Mouse (Mus musculus) intestine, embryonic 14.5 days (tissue): ENCODE results near the gene Fgfr2. TPM values are rescaled to one million over a fixed set of nuclear protein-coding genes. Genes with fewer than 3 reads are reported as not detected.
A peak's percentile ranks its signal among the peaks of the same experiment; 100 is the strongest.
"Not testable (repeated sequence)": the region's sequence is repeated elsewhere in the genome, so short reads cannot be mapped to it uniquely, and the experiment has no call there.

ENCODE experiments used
- ATAC-seq: fragments of 200-750 bp; cut with Nextera tagmentation; replicated peaks from 2 replicates; pipeline ENCODE4 v1.8.0; 2017; ENCODE audit warnings: low read depth, moderate number of reproducible peaks, moderate TSS enrichment, moderate library complexity; ENCODE audit not compliant: low FRiP score, low TSS enrichment
- DNase-seq: peaks from one replicate; pipeline ENCODE4 v3.0.0-alpha.2; 2018; ENCODE audit warnings: low spot score
- H3K27ac ChIP-seq: fragments of 300-500 bp; sonication (generic); 2 replicates; pipeline ENCODE4 v1.5.1; 2014; ENCODE audit warnings: low read depth, mild to moderate bottlenecking, control low read depth
- H3K27me3 ChIP-seq: fragments of 300-500 bp; sonication (generic); replicated peaks from 2 replicates; pipeline ENCODE4 v1.6.1; 2014; ENCODE audit warnings: low read length, control low read depth; ENCODE audit not compliant: control insufficient read depth, insufficient read depth
- H3K36me3 ChIP-seq: fragments of 300-500 bp; sonication (generic); 2 replicates; pipeline ENCODE4 v1.6.1; 2014; ENCODE audit warnings: low read length, control low read depth; ENCODE audit not compliant: control insufficient read depth, insufficient read depth
- H3K4me1 ChIP-seq: fragments of 300-500 bp; sonication (generic); replicated peaks from 2 replicates; pipeline ENCODE4 v1.6.1; 2014; ENCODE audit warnings: low read length, control low read depth, mixed read lengths; ENCODE audit not compliant: control insufficient read depth, insufficient read depth
- H3K4me2 ChIP-seq: fragments of 300-500 bp; sonication (generic); 2 replicates; pipeline ENCODE4 v1.6.1; 2014; ENCODE audit warnings: low read length
- H3K4me3 ChIP-seq: fragments of 300-500 bp; sonication (generic); 2 replicates; pipeline ENCODE4 v1.5.1; 2014; ENCODE audit warnings: low read depth, low read length, control low read depth, mixed read lengths
- H3K9ac ChIP-seq: fragments of 300-500 bp; sonication (generic); 2 replicates; pipeline ENCODE4 v1.6.1; 2014; ENCODE audit warnings: mild to moderate bottlenecking, low read length
- H3K9me3 ChIP-seq: fragments of 300-500 bp; sonication (generic); 2 replicates; pipeline ENCODE4 v1.6.1; 2016; ENCODE audit warnings: low read length, control low read depth; ENCODE audit not compliant: control insufficient read depth
- WGBS: fragments of 180-500 bp; shearing (Covaris S2); extraction: QIAGEN DNeasy Blood & Tissue Kit; methylation state at CpG from one replicate; pipeline ENCODE4 v1.1.7; 2014; 5-methylcytosine and 5-hydroxymethylcytosine counted together
- polyA plus RNA-seq: library from polyadenylated mRNA; unstranded; fragments of >200 nt; fragmentation: Nextera tagmentation; extraction: Ambion mirVana; gene quantifications from 2 replicates; pipeline ENCODE4 v1.2.1, GENCODE M21; 2014

Gene Fgfr2
- polyA plus RNA-seq, 1 experiment from 2014 or later = 105 TPM

DNA sequence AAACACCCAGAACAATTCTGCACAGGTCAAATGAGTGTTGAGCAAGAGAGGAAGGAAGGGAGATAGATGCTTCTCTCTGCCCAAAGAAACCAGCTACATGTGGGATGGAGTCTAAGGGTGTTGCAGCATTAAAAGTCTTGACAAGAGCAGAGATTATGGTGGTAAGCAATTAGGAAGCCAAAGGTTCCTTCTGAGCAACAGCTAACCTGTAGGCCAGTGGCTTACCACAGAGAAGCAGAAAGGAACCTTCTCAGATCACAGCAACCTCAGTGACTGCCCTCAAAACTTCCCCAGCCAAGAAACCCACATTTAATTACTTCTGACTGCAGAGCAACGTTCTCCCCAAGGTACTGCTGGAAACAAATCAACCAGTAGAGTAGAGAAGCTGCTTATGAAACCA lies 2621.7 kb downstream of the Fgfr2 start:
- Histone ChIP-seq H3K27ac (no peak overlapping the region), H3K4me1 (no peaks in the 10 kb centered on the region), H3K4me3 (no peak overlapping the region), H3K4me2 (no peak overlapping the region), H3K9me3 (no peaks in the 10 kb centered on the region), H3K27me3 (no peaks in the 10 kb centered on the region), H3K36me3 (peaks cover 50% of the 10 kb centered on the region), H3K9ac (no peak overlapping the region)
- WGBS = 89% methylated on average over 1 of the region's 1 CpGs
- DNase-seq = no peak
- no peak for ATAC-seq

- H3K27ac ChIP-seq = no peak overlapping the region
- no peaks in the 10 kb centered on the region for H3K27me3 ChIP-seq
- DNase-seq (no peak), ATAC-seq (no peak)
- WGBS = 82% methylated on average over 3 of the region's 3 CpGs
- no peaks in the 10 kb centered on the region for H3K4me1 ChIP-seq
- no peak overlapping the region for H3K9ac ChIP-seq
- H3K36me3 ChIP-seq = peaks cover 9% of the 10 kb centered on the region
- H3K9me3 ChIP-seq = no peaks in the 10 kb centered on the region
- H3K4me2 ChIP-seq = no peak overlapping the region
- H3K4me3 ChIP-seq = no peak overlapping the region
Observed at GRCm38 (mm10) chr7:130493346-130493745, 2629.8 kb downstream of the Fgfr2 start.

DNA sequence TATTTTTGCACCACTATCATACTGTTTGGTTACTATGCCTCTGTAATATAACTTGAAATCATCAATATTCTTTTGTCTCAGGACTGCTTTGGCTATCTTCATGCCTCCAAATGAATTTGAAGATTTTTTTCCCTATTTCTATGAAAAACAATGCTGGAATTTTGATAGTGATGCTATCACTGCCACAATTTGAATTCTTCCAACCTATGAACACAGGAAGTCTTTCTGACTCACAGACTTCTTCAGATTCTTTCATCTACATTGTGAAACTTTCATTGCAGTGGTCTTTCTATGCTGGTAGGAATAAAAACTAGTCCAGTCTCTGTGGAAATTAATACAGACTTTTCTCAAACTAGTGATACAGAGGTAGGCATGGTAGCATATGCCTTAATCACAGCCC lies 2631.1 kb downstream of the Fgfr2 start:
- DNase-seq = no peak
- ATAC-seq = no peak
- no peak overlapping the region for H3K9ac ChIP-seq

DNA sequence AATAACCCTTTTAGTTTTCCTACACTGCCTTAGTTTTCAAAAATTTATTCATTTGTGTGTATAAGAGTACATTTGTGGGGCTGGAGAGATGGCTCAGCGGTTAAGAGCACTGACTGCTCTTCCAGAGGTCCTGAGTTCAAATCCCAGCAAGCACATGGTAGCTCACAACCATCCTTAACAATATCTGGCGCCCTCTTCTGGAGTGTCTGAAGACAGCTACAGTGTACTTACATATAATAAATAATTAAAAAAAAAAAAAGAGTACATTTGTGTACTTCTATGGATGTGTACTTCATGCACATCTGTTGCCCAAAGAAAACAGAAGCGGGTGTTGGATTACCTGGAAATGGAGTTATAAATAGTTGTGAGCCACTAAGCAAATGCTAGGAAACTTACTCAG lies 2644.1 kb downstream of the Fgfr2 start:
- not testable (repeated sequence) for H3K27me3 ChIP-seq, H3K9me3 ChIP-seq, ATAC-seq, H3K9ac ChIP-seq, H3K4me3 ChIP-seq, DNase-seq, H3K4me1 ChIP-seq, H3K4me2 ChIP-seq, H3K27ac ChIP-seq
- WGBS = 88% methylated on average over 3 of the region's 3 CpGs
- H3K36me3 ChIP-seq = peaks cover 23% of the 10 kb centered on the region; the same call in 1 of the 2 replicates

More for the DNA sequence above, 2631.1 kb downstream of the Fgfr2 start:
- H3K36me3 ChIP-seq = peaks cover 9% of the 10 kb centered on the region; the same call in 1 of the 2 replicates
- H3K4me1 ChIP-seq = no peaks in the 10 kb centered on the region
- H3K4me2 ChIP-seq = no peak overlapping the region
- H3K4me3 ChIP-seq = no peak overlapping the region
- no peaks in the 10 kb centered on the region for H3K27me3 ChIP-seq
- no peak overlapping the region for H3K27ac ChIP-seq
- no peaks in the 10 kb centered on the region for H3K9me3 ChIP-seq

DNA sequence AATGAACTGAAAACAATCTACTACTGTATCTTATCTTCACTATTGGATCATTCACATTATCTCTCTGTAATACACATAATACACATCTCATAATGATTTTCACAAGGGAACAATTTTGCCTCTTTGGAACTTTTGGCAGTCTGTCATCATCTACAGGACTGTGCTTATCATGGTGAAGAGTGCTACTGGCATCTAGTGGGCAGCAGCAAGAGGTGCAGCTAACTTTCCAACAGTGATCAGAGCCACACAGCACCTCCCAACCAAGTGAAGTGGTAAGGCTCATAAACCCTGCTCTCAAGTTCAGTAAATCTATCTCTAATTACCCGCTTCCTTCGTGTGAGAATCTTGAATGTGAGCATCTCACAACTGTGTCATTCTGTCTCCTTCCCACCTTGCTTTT lies 2647.2 kb downstream of the Fgfr2 start:
- Histone ChIP-seq H3K27ac (no peak overlapping the region), H3K4me2 (no peak overlapping the region), H3K9me3 (no peaks in the 10 kb centered on the region), H3K36me3 (peaks cover 19% of the 10 kb centered on the region; the same call in 1 of the 2 replicates), H3K9ac (no peak overlapping the region), H3K4me3 (no peak overlapping the region), H3K4me1 (no peaks in the 10 kb centered on the region), H3K27me3 (no peaks in the 10 kb centered on the region)
- 37% methylated on average over 2 of the region's 2 CpGs for WGBS
- ATAC-seq = 0 out of 2 replicates have a peak, but pooled peaks have one; percentile 55
- no peak for DNase-seq

DNA sequence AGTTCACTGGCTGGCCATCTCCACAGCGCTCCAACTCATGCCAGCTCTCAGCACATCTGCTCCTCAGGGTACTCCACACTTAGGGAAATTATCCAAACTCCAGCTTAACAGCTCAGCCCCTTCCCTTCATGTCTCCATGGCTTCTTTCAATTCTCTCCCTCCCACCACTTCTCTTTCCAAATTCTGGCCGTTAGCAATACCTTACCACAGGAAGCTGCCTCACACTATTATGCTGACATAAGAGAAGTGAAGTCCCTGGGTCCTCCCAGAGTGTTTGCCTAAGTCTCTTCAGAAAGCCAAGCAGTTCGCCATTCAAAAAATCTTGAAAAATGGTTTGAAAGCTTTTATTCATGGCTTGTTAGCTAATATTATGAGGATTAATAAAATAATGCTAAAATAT lies 2649.3 kb downstream of the Fgfr2 start:
- 76% methylated on average over 3 of the region's 3 CpGs for WGBS
- no peaks in the 10 kb centered on the region for H3K9me3 ChIP-seq

GRCm38 (mm10) chr7:130472683-130473082 lies 2650.5 kb downstream of the Fgfr2 start:
- no peak overlapping the region for H3K27ac ChIP-seq
- no peak for DNase-seq
- H3K9me3 ChIP-seq = no peaks in the 10 kb centered on the region
- H3K4me3 ChIP-seq = no peak overlapping the region
- peaks cover 2% of the 10 kb centered on the region; the same call in 1 of the 2 replicates for H3K36me3 ChIP-seq
- H3K4me2 ChIP-seq = no peak overlapping the region
- H3K27me3 ChIP-seq = no peaks in the 10 kb centered on the region
- H3K4me1 ChIP-seq = no peaks in the 10 kb centered on the region; the same call in 1 of the 2 replicates
- H3K9ac ChIP-seq = no peak overlapping the region
- WGBS = 66% methylated on average over 6 of the region's 6 CpGs
- no peak for ATAC-seq

More for the DNA sequence above, 2649.3 kb downstream of the Fgfr2 start:
- Histone ChIP-seq H3K36me3 (peaks cover 6% of the 10 kb centered on the region; the same call in 1 of the 2 replicates), H3K9ac (no peak overlapping the region), H3K4me3 (no peak overlapping the region), H3K27ac (no peak overlapping the region), H3K27me3 (no peaks in the 10 kb centered on the region), H3K4me2 (no peak overlapping the region), H3K4me1 (no peaks in the 10 kb centered on the region; the same call in 1 of the 2 replicates)
- DNase-seq (no peak), ATAC-seq (no peak)

DNA sequence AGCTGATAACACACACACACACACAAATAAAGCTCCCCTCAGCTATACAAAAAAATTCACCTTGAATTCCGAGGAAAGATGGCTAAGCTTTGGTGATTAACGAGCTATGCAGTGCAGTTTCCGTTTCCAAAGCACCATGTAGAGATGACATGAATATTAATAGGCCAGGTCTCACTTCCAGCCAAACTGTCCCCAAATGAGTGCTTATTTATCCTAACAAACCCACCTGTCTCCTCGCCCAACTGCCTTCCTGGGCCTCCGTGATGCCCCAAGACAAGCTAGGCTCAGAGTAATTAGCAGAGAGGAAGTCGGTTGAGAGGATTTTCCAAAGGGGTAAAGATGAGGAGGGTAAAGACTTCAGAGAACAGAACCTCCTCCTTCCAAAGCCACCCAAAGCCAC lies 2652.1 kb downstream of the Fgfr2 start:
- H3K9ac ChIP-seq = no peak overlapping the region
- H3K4me2 ChIP-seq = no peak overlapping the region
- WGBS = 47% methylated on average over 6 of the region's 6 CpGs
- no peaks in the 10 kb centered on the region for H3K27me3 ChIP-seq
- H3K4me3 ChIP-seq = no peak overlapping the region
- no peaks in the 10 kb centered on the region; the same call in 1 of the 2 replicates for H3K4me1 ChIP-seq
- no peak for DNase-seq
- no peaks in the 10 kb centered on the region for H3K9me3 ChIP-seq
- no peaks in the 10 kb centered on the region; the same call in none of the 2 replicates for H3K36me3 ChIP-seq
- no peak overlapping the region for H3K27ac ChIP-seq
- no peak for ATAC-seq

- no peak for ATAC-seq
- DNase-seq = no peak
- WGBS = 64% methylated on average over 4 of the region's 4 CpGs
- no peaks in the 10 kb centered on the region for H3K4me1 ChIP-seq
- no peak overlapping the region for H3K4me3 ChIP-seq
- H3K9ac ChIP-seq = no peak overlapping the region
- H3K9me3 ChIP-seq = no peaks in the 10 kb centered on the region
- no peak overlapping the region for H3K27ac ChIP-seq
- H3K27me3 ChIP-seq = no peaks in the 10 kb centered on the region
- H3K36me3 ChIP-seq = peaks cover 36% of the 10 kb centered on the region
- H3K4me2 ChIP-seq = no peak overlapping the region
Observed at GRCm38 (mm10) chr7:130455587-130456246, 2667.4 kb downstream of the Fgfr2 start.
